Mouse (Mus musculus) left cerebral cortex, adult 8-10 months (tissue): ENCODE measurements at regions not wholly inside any gene's neighbourhood (a gene's known extent, or its start where the extent isn't known, plus 50 kb on each side); places are given as distances from the start of the nearest gene placed in this dataset.

Experiments
- DNase-seq, 2 experiments: peaks; one replicate each; pipeline ENCODE4 v3.0.0; 2022; ENCODE audit warnings: low spot score in 2 of 2

GRCm38 (mm10) chr15:86899961-86900360, 644.1 kb upstream of the Fam19a5 start:
- DNase-seq = peak in 1 of 2 experiments; percentile 10

GRCm38 (mm10) chr15:86903006-86903405, 641.1 kb upstream of the Fam19a5 start:
- DNase-seq = no peak

GRCm38 (mm10) chr15:86913276-86913675, 630.8 kb upstream of the Fam19a5 start:
- DNase-seq = no peak

- no peak for DNase-seq
Measured at GRCm38 (mm10) chr15:86917891-86918290, 626.2 kb upstream of the Fam19a5 start.

DNA sequence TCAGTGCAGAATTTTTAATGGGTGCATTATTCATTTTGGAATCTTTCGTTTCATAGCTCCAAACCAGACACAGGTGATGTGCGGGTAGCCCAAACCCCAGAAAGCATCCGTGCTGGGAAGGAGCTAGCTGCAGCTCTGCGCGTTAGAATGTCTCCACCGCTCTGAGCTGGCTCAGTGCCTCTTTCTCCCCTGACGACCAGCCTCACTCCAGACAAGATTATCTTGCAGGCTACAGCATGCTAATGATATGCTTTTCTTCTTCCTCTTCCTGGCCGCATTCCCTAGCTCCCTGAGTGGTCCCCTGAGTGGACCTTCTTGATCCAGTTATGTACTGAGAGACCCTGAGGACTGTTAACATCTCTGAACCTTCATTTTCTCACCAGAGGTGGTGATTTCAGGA, 624.4 kb upstream of the Fam19a5 start:
- no peak for DNase-seq

- DNase-seq = no peak
Measured at GRCm38 (mm10) chr15:86920185-86920584, 623.9 kb upstream of the Fam19a5 start.

DNA sequence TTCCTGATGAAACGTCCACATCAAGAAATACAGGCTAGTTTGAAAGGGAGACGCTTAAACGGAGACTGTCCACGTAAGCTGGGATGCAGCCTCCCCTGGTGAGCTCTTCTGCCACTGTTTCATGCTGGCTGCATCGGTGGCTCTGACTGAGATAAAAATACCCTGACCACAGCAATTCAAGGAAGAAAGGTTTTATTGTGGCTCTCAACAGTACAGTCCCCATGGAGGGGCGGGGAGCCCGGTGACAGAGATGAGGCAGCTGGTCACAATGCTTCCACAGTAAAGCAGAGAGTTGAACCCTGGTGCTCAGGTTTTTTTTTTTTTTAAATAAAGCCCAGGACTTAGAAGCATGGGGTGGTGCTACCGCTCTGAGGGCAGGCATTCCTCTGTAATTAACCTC, 622.7 kb upstream of the Fam19a5 start:
- DNase-seq = no peak

DNA sequence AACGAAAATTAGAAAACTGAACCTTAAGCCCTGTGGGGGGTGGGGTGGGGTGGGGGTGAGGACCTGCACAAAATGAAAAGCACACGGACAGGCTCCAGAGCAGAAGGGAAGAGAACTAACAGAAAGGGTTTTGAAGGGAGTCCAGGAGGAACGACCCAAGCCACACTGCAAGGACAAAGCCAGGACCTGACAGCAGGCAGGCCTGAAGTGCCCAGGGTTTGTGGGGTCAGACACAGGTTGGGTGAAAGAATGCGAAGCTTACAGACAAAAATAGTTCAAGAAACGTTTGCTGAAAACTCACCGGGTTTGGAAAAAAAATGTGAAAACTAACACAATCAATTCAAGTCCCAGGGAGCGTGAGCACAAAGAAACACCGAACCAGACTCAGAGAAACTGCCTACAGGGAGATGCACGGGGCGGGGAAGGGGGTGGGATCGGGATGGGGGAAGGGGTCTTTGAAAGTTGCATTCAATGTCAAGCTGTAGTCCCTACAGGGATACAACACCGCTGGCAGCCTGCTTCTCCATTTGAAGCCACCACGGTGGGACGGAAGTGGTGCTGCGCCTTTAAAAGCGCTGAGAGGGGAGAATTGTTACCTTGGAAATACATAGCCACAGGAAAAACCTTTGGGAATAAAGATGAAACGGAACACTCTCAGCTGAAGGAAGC, 618.9 kb upstream of the Fam19a5 start:
- no peak for DNase-seq

DNA sequence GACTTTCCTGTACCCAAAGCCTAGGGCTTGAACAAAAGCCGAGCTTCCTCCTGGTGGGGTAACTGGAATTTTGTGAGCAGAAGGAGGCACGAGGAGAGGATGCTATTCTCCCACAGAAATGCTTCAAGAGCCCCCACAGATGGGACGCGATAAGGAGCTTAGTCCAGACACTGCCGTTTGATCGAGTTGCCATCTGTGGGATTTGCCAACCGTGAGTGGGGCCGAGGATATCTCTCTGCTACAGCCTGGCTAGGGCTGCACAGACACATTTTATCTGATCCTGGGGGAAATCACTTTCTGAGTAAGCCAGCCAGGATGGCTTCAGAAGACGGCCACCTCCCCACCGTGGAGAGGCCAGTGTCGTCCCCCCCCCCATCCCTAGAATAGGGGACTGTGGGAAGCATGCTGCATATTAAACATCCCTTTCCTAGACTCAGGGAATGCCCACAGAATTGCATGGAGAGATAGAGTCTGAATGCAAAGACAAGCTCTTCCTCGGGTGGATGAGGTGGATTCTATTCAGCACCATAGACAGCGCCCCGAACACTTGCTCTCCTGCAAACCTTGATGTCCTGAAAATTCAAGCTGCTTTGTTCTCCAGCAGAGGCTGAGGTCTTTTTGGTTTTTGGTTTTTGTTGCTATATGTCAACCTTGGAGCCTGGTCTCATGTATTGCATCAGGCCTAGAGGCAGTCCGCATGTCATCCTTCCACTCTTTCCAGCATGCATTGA, 611.6 kb upstream of the Fam19a5 start:
- DNase-seq = no peak

DNA sequence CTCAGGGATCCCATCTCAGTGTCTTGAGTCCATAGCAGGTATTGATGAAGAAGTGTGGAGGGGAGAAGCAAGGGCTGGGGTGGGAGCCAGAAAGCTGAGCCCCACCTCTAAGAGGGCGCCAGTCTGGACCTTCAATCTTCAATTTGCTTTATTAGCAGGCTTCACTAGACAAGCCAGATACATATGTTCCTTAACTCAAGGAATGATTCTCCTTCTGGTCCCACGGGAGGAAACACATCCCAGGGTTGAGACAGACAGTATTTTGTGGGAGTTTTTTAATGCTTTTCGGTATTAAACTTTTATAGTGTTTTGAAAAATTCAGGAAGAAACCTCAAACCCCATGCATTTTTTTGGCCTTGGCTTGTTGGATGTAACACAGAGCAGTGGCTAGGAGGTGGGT, 606.7 kb upstream of the Fam19a5 start:
- DNase-seq = no peak

GRCm38 (mm10) chr15:86944529-86944928, 599.6 kb upstream of the Fam19a5 start:
- no peak for DNase-seq

DNA sequence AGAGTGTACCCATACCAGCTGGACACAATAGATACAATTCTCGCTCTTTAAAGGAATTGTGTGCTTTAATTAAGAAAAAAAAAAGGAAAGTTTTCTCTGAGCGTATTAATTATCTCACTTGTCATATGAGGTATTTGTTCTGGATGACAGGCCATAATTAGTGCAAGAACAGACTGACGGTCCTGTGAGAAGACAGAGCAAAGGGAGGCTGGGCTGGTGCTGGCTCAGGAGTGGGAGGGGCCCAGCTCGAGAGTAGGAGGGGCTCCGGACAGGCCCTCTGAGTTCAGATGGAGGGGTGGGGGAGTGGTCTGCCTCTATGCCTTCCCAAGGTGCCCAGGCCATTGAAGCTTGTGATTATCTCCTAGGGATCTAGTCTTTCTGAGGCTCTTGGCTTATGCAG, 591.5 kb upstream of the Fam19a5 start:
- DNase-seq = no peak

- DNase-seq = no peak
Measured at GRCm38 (mm10) chr15:86957872-86958271, 586.2 kb upstream of the Fam19a5 start.

DNA sequence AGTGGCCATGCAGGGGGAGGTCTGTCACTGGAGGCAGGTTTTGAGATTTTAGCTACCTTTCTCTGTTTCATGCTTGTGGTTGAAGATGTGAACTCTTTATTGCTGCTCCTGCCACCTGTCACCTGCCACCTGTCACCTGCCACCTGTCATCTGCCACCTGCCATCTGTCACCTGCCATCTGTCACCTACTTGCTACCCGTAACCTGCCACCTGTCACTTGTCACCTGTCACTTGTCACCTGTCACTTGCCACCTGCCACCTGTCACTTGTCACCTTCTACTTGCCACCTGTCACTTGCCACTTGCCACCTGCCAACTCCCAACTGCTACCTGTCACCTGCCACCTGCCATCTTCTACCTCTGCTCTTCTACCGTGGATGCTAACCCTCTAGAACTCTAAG, 581.2 kb upstream of the Fam19a5 start:
- DNase-seq = no peak

GRCm38 (mm10) chr15:86963486-86963885, 580.6 kb upstream of the Fam19a5 start:
- DNase-seq = no peak

- no peak for DNase-seq
Measured at GRCm38 (mm10) chr15:86971436-86971835, 572.7 kb upstream of the Fam19a5 start.

DNA sequence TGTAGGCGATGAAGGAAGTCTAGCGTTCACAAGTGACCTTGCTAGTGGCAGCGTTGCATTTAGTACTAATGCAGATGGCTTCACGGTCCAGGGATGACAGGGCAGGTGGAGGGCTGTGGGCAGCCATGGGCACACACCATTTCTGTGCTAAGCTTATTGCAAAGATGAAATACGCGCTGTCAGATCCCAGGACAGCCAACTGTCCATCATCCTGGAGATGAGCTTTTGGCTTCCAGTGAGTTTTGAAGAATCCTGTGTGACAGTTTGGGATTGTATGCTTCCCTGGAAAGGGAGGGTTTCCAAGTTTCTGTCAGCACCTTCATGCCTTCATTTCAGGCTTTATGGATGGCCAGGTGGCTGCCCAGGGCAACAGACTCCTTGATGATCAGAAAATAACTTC, 547.9 kb upstream of the Fam19a5 start:
- DNase-seq = no peak

DNA sequence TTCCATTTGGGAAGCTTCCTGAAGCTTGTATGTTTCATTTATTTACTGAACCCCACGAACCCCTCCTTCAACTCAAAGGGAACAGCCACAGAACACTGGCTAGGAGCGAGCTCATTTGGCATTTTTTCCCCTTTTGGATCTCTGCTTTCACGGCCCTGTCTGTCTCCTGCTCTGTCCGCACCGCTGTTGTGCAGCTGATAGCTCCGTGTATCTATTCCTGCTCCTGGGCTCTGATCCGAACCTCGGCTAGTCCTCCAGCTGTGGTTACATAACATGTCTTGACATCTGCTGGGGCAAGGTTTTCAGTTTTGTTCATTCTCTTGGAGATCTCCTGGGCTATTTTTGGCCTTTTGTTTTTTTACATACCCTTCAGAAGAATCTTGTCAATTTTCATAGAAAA, 525.1 kb upstream of the Fam19a5 start:
- DNase-seq = no peak

GRCm38 (mm10) chr15:87045971-87046370, 498.1 kb upstream of the Fam19a5 start:
- no peak for DNase-seq

- DNase-seq = no peak
Measured at GRCm38 (mm10) chr15:87054186-87054585, 489.9 kb upstream of the Fam19a5 start.

DNA sequence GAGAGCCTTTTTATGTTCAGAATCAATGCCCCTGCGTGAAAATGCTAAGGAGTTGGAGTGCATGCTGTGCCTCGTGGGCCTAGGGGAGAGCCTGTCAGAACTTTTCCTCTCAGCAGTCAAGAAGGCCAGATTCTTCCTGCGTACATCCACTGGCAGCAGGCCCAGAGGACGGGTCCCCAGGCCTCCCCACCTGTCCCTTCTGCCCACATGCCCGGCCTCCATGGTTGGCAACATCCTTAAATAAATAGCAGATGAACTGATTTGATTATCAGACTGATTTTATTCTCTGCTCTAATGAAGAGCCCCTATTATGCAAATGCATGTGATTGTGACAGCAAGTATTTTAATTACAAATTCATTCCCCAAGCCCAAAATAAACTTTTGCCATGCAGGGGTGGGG, 479.2 kb upstream of the Fam19a5 start:
- no peak for DNase-seq

GRCm38 (mm10) chr15:87068261-87068660, 475.8 kb upstream of the Fam19a5 start:
- no peak for DNase-seq

DNA sequence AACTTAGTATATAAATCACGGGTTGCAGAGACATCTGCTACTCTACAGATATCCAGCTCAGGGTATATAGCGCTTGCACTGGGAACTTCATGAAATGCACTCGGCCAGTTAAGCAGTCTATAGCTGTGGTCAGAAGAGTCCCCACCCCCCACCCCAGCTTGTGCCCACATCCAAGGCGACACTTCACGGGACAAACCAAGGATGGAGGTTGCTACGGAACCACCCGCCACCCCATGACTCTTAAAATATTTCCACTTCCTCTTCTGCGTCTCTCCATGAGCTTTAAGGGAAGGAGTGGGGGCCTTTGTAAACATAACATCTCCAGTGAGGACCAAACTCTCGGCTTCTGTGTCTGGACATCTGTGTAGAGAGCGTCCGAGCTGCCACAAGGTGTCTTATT, 469.5 kb upstream of the Fam19a5 start:
- DNase-seq = no peak
